Mouse (Mus musculus): ENCODE measurements around the gene Casc3. TPM values are rescaled to one million over a fixed set of nuclear protein-coding genes. Genes with fewer than 3 reads are reported as not detected.

Casc3 gene
- 22.7 and 22.9 TPM in 2 replicates for polyA plus RNA-seq (2015; fragmentation: Nextera tagmentation; extraction: Ambion mirVana)

DNA sequence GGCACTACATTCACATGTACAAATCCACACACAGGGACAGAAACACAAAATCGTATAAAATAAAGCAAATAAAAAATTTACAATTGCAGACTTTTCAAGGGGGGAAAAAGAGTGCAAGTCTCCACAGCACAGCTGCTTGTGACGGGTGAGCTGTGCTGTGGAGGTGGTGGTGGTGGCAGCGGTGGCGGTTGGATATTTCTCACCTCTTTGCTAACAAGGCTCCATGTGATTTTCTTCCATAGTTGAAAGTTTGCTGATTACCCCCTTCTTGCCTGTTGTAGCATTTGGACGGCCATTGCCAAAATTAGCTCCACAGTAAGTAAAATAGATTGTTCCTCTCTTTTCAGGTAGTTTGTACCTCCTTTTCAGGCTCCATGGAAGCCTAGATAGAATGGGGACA, at the start of gene Casc3:
Gene Casc3 (plus strand): TSS at position 301 of the 400 bp plus-strand sequence.
- TF ChIP-seq CTCF (IDR thresholded peaks at IDR 0.05) (no peak), EP300 (IDR thresholded peaks at IDR 0.05) (no peak)
- no peak within 1 kb of the TSS for H3K27ac ChIP-seq (ENCODE audit: low read length)
- no peak for ATAC-seq

DNA sequence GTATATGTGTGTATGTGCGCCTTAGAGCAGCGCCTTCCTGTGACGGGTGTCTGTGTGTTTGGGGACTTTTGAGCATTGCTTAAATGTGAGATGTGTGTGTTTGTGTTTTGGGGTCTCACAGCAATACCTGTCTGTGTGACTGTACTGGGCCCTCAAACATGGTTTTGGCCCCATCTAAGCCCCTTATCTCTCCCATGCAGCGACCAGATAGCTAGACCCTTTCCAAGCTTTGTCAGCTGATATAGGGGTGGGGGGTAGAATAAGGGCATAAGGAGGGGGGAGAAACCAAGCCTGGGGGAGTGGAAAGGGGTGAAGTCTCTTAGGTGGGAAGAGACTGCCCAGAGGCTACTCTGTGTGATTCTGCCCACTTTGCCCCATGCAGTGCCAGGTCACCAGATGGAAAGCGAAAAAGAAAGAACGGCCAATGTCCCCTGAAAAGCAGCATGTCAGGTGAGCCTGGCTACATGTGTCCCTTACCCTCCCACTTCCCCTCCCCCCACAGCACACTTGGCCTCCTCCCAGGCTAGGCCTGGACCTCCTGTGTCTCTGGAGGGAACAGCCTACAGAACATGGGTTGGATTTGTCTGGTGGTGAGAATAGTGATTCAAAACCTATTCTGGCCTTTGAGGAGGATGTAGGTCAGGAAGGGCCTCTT, 48.9 kb upstream of the Casc3 start:
- ATAC-seq, result no peak
- no peak for TF ChIP-seq EP300 (IDR thresholded peaks at IDR 0.05)
- no peak for TF ChIP-seq CTCF (IDR thresholded peaks at IDR 0.05)

More for the DNA sequence above, at the start of gene Casc3:
- Histone ChIP-seq H3K9ac (replicated peaks; ENCODE audit: low read depth) (no peak within 1 kb of the TSS), H3K4me3 (ENCODE audit: low read depth, low read length) (no peak within 1 kb of the TSS), H3K4me1 (ENCODE audit: insufficient read depth, low read depth, low read length) (0 out of 2 replicates have a peak, but pooled peaks cover 2% of the 10 kb centered on the region), H3K36me3 (ENCODE audit: insufficient read depth, low read length) (peaks cover 32% of the 10 kb centered on the region), H3K4me2 (replicated peaks; ENCODE audit: low read depth, low read length) (no peak within 1 kb of the TSS), H3K27me3 (replicated peaks; ENCODE audit: insufficient read depth, low read length) (no peaks in the 10 kb centered on the region), H3K9me3 (ENCODE audit: low read length) (no peaks in the 10 kb centered on the region)
- 92% methylated on average over 5 of the region's 5 CpGs for WGBS
- no peak for DNase-seq (ENCODE audit: low spot score)

DNA sequence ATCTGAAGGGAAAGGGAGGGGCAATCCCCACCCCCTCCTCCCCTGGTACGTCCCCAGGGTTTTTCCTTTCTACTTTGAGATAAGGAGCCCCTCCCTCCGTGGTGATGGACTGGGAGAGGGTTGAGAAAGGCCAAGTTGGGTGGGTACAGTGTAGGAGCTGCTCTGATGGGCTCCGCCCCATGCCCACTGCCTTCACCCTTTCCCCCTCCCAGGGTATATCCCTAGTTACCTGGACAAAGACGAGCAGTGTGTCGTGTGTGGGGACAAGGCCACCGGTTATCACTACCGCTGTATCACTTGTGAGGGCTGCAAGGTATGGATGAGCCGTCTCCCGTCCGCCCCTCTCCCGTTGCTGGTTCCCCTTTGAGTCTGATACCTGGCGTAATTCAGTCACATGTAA, 48.0 kb upstream of the Casc3 start:
- Histone ChIP-seq H3K27me3 (replicated peaks; ENCODE audit: insufficient read depth, low read length) (no peaks in the 10 kb centered on the region), H3K4me2 (replicated peaks; ENCODE audit: low read depth, low read length) (no peak overlapping the region), H3K9me3 (ENCODE audit: low read length) (no peaks in the 10 kb centered on the region), H3K9ac (replicated peaks; ENCODE audit: low read depth) (no peak overlapping the region), H3K4me1 (ENCODE audit: insufficient read depth, low read depth, low read length) (peaks cover 26% of the 10 kb centered on the region), H3K27ac (ENCODE audit: low read length) (no peak overlapping the region), H3K4me3 (ENCODE audit: low read depth, low read length) (no peak overlapping the region), H3K36me3 (ENCODE audit: insufficient read depth, low read length) (0 out of 2 replicates have a peak, but pooled peaks cover 11% of the 10 kb centered on the region)
- no peak for DNase-seq (ENCODE audit: low spot score)
- 88% methylated on average over 11 of the region's 12 CpGs for WGBS
- no peak for TF ChIP-seq EP300 (IDR thresholded peaks at IDR 0.05)
- TF ChIP-seq CTCF (IDR thresholded peaks at IDR 0.05), result no peak
- ATAC-seq, result no peak

More for the DNA sequence above, 48.9 kb upstream of the Casc3 start:
- H3K27ac ChIP-seq (ENCODE audit: low read length), result no peak overlapping the region
- no peaks in the 10 kb centered on the region for H3K27me3 ChIP-seq (replicated peaks; ENCODE audit: insufficient read depth, low read length)
- 95% methylated on average over 6 of the region's 6 CpGs for WGBS
- no peak overlapping the region for H3K4me3 ChIP-seq (ENCODE audit: low read depth, low read length)
- no peaks in the 10 kb centered on the region for H3K9me3 ChIP-seq (ENCODE audit: low read length)
- no peak overlapping the region for H3K4me2 ChIP-seq (replicated peaks; ENCODE audit: low read depth, low read length)
- 0 out of 2 replicates have a peak, but pooled peaks cover 5% of the 10 kb centered on the region for H3K36me3 ChIP-seq (ENCODE audit: insufficient read depth, low read length)
- no peak overlapping the region for H3K9ac ChIP-seq (replicated peaks; ENCODE audit: low read depth)
- DNase-seq (ENCODE audit: low spot score), result no peak
- peaks cover 35% of the 10 kb centered on the region for H3K4me1 ChIP-seq (ENCODE audit: insufficient read depth, low read depth, low read length)

DNA sequence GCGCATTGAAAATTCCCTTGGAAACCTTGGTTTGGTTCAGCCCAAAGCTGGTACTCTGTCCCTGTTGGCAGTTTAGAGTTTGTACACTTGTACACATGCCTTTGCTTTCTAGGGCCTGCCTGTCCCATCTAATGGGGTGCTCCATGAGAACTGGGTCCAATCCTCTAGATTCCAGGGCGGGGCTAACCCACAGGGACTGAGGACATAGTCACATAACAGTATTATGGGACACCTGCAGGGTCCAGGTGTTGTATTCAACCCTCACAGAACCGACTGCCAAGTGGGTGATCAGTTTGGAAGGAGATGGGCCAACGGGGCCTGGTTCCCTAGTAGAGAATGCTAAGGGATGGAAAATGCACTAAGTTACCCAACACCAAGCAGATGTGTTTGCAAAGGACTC, 42.8 kb upstream of the Casc3 start:
- ATAC-seq, result no peak

DNA sequence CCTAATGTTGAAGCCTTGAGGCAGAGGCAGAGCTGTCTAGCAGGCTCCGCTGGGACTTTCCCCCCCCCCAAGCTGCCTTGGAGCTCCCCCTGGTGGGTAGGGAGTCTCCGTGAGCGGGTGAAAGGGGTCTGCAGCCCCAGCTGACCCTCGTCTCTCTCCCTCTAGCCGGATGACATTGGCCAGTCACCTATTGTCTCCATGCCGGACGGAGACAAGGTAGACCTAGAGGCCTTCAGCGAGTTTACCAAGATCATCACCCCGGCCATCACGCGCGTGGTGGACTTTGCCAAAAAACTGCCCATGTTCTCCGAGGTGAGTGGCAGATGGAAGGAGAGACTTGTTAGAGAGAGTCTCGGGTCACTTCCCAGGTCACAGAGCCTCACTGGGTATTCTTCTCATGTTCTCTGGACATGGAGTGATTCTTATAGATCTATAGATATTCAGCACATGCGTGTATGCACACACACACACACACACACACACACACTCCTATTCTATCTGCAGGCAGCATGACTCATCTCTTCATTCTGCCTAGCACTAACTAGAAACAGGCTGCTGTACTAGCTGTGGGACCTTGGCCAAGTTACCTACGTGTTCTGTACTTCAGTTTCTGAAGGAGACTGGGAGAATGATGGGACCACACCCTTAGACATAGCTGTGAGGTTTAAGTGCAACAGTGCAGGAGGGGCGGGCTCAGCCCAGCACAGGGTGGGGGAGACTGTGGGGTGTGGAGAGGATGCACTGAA, 41.8 kb upstream of the Casc3 start:
- WGBS, result 53% methylated on average over 17 of the region's 17 CpGs
- Histone ChIP-seq H3K9ac (replicated peaks; ENCODE audit: low read depth) (no peak overlapping the region), H3K27ac (ENCODE audit: low read length) (peak overlapping the region; percentile 81), H3K27me3 (replicated peaks; ENCODE audit: insufficient read depth, low read length) (no peaks in the 10 kb centered on the region), H3K4me2 (replicated peaks; ENCODE audit: low read depth, low read length) (no peak overlapping the region), H3K4me3 (ENCODE audit: low read depth, low read length) (no peak overlapping the region), H3K9me3 (ENCODE audit: low read length) (no peaks in the 10 kb centered on the region), H3K4me1 (ENCODE audit: insufficient read depth, low read depth, low read length) (peaks cover 14% of the 10 kb centered on the region), H3K36me3 (ENCODE audit: insufficient read depth, low read length) (0 out of 2 replicates have a peak, but pooled peaks cover 13% of the 10 kb centered on the region)
- TF ChIP-seq CTCF (IDR thresholded peaks at IDR 0.05), result peak; percentile 72
- peak; percentile 93 for TF ChIP-seq EP300 (IDR thresholded peaks at IDR 0.05)
- DNase-seq (ENCODE audit: low spot score) (peak; percentile 96), ATAC-seq (peak; percentile 92)

More for the DNA sequence above, 42.8 kb upstream of the Casc3 start:
- no peaks in the 10 kb centered on the region for H3K9me3 ChIP-seq (ENCODE audit: low read length)
- no peak overlapping the region for H3K4me3 ChIP-seq (ENCODE audit: low read depth, low read length)
- H3K4me2 ChIP-seq (replicated peaks; ENCODE audit: low read depth, low read length), result no peak overlapping the region
- TF ChIP-seq EP300 (IDR thresholded peaks at IDR 0.05), result no peak
- no peak for TF ChIP-seq CTCF (IDR thresholded peaks at IDR 0.05)
- H3K9ac ChIP-seq (replicated peaks; ENCODE audit: low read depth), result no peak overlapping the region
- H3K36me3 ChIP-seq (ENCODE audit: insufficient read depth, low read length), result 0 out of 2 replicates have a peak, but pooled peaks cover 13% of the 10 kb centered on the region
- DNase-seq (ENCODE audit: low spot score), result no peak
- peaks cover 7% of the 10 kb centered on the region for H3K4me1 ChIP-seq (ENCODE audit: insufficient read depth, low read depth, low read length)
- WGBS, result 90% methylated on average over 4 of the region's 4 CpGs
- H3K27ac ChIP-seq (ENCODE audit: low read length), result no peak overlapping the region
- no peaks in the 10 kb centered on the region for H3K27me3 ChIP-seq (replicated peaks; ENCODE audit: insufficient read depth, low read length)

DNA sequence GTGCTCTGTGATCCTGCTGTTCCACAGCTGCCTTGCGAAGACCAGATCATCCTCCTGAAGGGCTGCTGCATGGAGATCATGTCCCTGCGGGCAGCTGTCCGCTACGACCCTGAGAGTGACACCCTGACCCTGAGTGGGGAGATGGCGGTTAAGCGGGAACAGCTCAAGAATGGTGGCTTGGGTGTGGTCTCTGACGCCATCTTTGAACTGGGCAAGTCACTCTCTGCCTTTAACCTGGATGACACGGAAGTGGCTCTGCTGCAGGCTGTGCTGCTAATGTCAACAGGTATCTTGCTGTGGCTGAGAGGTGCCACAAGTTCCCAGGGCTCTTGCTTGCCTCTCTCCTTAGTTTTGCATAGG, 41.2 kb upstream of the Casc3 start:
- no peak overlapping the region for H3K4me3 ChIP-seq (ENCODE audit: low read depth, low read length)
- ATAC-seq, result peak; percentile 10
- no peak for DNase-seq (ENCODE audit: low spot score)
- H3K4me2 ChIP-seq (replicated peaks; ENCODE audit: low read depth, low read length), result no peak overlapping the region
- H3K9me3 ChIP-seq (ENCODE audit: low read length), result no peaks in the 10 kb centered on the region
- TF ChIP-seq EP300 (IDR thresholded peaks at IDR 0.05) (no peak), CTCF (IDR thresholded peaks at IDR 0.05) (no peak)
- WGBS, result 71% methylated on average over 8 of the region's 8 CpGs
- no peaks in the 10 kb centered on the region for H3K27me3 ChIP-seq (replicated peaks; ENCODE audit: insufficient read depth, low read length)
- H3K4me1 ChIP-seq (ENCODE audit: insufficient read depth, low read depth, low read length), result peaks cover 20% of the 10 kb centered on the region
- peak overlapping the region; percentile 81 for H3K27ac ChIP-seq (ENCODE audit: low read length)
- H3K9ac ChIP-seq (replicated peaks; ENCODE audit: low read depth), result no peak overlapping the region
- 0 out of 2 replicates have a peak, but pooled peaks cover 13% of the 10 kb centered on the region for H3K36me3 ChIP-seq (ENCODE audit: insufficient read depth, low read length)

Measured in lung, postnatal 0 days (tissue).